Mouse (Mus musculus) CH12.LX (cell line): ENCODE results near the gene Lrrc46. TPM values are rescaled to one million over a fixed set of nuclear protein-coding genes. Genes with fewer than 3 reads are reported as not detected.

Experiments used
- DNase-seq: peaks from one replicate; pipeline ENCODE4 v3.0.0-alpha.2; 2013; ENCODE audit errors: extremely low read depth
- H3K27ac ChIP-seq: 2 replicates; pipeline ENCODE4 v1.5.1; 2012; ENCODE audit warnings: low read depth, mild to moderate bottlenecking, control low read depth, moderate library complexity; ENCODE audit not compliant: insufficient read depth
- H3K27me3 ChIP-seq: replicated peaks from 2 replicates; pipeline ENCODE3; 2012; ENCODE audit warnings: inconsistent platforms
- H3K36me3 ChIP-seq, 2 experiments: replicated peaks in 1 of 2; 2 replicates each; pipeline versions ENCODE3 to v1.6.1; 2012; ENCODE audit warnings: inconsistent platforms in 1 of 2, low read length in 1 of 2, mild to moderate bottlenecking in 1 of 2, mixed read lengths in 1 of 2, moderate library complexity in 1 of 2; ENCODE audit not compliant: control insufficient read depth in 1 of 2, insufficient read depth in 1 of 2
- H3K4me1 ChIP-seq, 2 experiments: 2 replicates each; pipeline ENCODE4 v1.6.1; 2012; ENCODE audit warnings: inconsistent platforms in 1 of 2, moderate library complexity in 1 of 2; ENCODE audit not compliant: insufficient read depth in 2 of 2, control insufficient read depth in 1 of 2
- H3K4me2 ChIP-seq: 2 replicates; pipeline ENCODE4 v1.6.1; 2012; ENCODE audit warnings: low read depth, mild to moderate bottlenecking, control low read depth; ENCODE audit not compliant: poor library complexity, insufficient read depth, severe bottlenecking
- H3K4me3 ChIP-seq, 3 experiments: fragments of 150-350 bp in 1 of 3; sonication (generic) in 1 of 3; replicated peaks in 1 of 3; 2 replicates each; pipeline versions ENCODE3 to v1.5.1; 2011 to 2012; ENCODE audit warnings: low read depth in 2 of 3, low read length in 2 of 3, mild to moderate bottlenecking in 2 of 3, moderate library complexity in 2 of 3, control low read depth in 1 of 3, improper control_type of control experiment in 1 of 3, inconsistent platforms in 1 of 3, mixed read lengths in 1 of 3; ENCODE audit not compliant: poor library complexity in 1 of 3
- H3K79me2 ChIP-seq: replicated peaks from 2 replicates; pipeline ENCODE4 v1.6.1; 2012; ENCODE audit warnings: mild to moderate bottlenecking, moderate library complexity; ENCODE audit not compliant: control insufficient read depth, poor library complexity, insufficient read depth, severe bottlenecking; ENCODE audit errors: extremely low read depth
- H3K9ac ChIP-seq: 2 replicates; pipeline ENCODE4 v1.6.1; 2012; ENCODE audit warnings: low read depth, mild to moderate bottlenecking, control low read depth, moderate library complexity; ENCODE audit not compliant: insufficient read depth
- H3K9me3 ChIP-seq: replicated peaks from 2 replicates; pipeline ENCODE3; 2012; ENCODE audit warnings: low read length, inconsistent platforms, mixed read lengths
- BHLHE40 ChIP-seq: IDR thresholded peaks from 2 replicates; pipeline ENCODE4 v1.6.1; 2011; ENCODE audit warnings: mild to moderate bottlenecking, low read depth, low read length, improper control_type of control experiment
- CHD1 ChIP-seq: IDR thresholded peaks from 2 replicates; pipeline ENCODE4 v1.6.1; 2012; ENCODE audit warnings: low read depth, low read length, improper control_type of control experiment, inconsistent platforms
- CTCF ChIP-seq, 2 experiments: IDR thresholded peaks in 1 of 2; conservative IDR thresholded peaks in 1 of 2; 2 replicates each; pipeline ENCODE4 v1.5.1; 2011 to 2012; ENCODE audit warnings: low read depth in 2 of 2, low read length in 2 of 2, improper control_type of control experiment in 1 of 2, inconsistent platforms in 1 of 2, mild to moderate bottlenecking in 1 of 2, moderate library complexity in 1 of 2
- E2F4 ChIP-seq: IDR thresholded peaks from 2 replicates; pipeline ENCODE4 v1.6.1; 2011; ENCODE audit warnings: low read depth, low read length, improper control_type of control experiment; ENCODE audit not compliant: insufficient replicate concordance
- ELF1 ChIP-seq: IDR thresholded peaks from 2 replicates; pipeline ENCODE4 v1.6.1; 2014; ENCODE audit warnings: low read depth, mild to moderate bottlenecking, inconsistent platforms, low read length, improper control_type of control experiment
- EP300 ChIP-seq: IDR thresholded peaks from 2 replicates; pipeline ENCODE4 v1.6.1; 2011; ENCODE audit warnings: low read length, improper control_type of control experiment
- ETS1 ChIP-seq: conservative IDR thresholded peaks from 2 replicates; pipeline ENCODE4 v1.6.1; 2012; ENCODE audit warnings: low read depth, mild to moderate bottlenecking, inconsistent platforms, low read length, improper control_type of control experiment, moderate library complexity
- GABPA ChIP-seq: IDR thresholded peaks from 2 replicates; pipeline ENCODE4 v1.6.1; 2012; ENCODE audit warnings: low read depth, low read length, improper control_type of control experiment, inconsistent platforms; ENCODE audit not compliant: insufficient replicate concordance
- HCFC1 ChIP-seq: IDR thresholded peaks from 2 replicates; pipeline ENCODE4 v1.6.1; 2012; ENCODE audit warnings: low read depth, mild to moderate bottlenecking, inconsistent platforms, low read length, improper control_type of control experiment
- IRF4 ChIP-seq: IDR thresholded peaks from 2 replicates; pipeline ENCODE4 v1.6.1; 2014; ENCODE audit warnings: low read depth, mild to moderate bottlenecking, inconsistent platforms, low read length, improper control_type of control experiment
- JUN ChIP-seq: IDR thresholded peaks from 2 replicates; pipeline ENCODE4 v1.6.1; 2011; ENCODE audit warnings: low read depth, mild to moderate bottlenecking, low read length, improper control_type of control experiment, moderate library complexity; ENCODE audit not compliant: insufficient read depth
- JUND ChIP-seq: conservative IDR thresholded peaks from 2 replicates; pipeline ENCODE4 v1.6.1; 2011; ENCODE audit warnings: low read depth, low read length, improper control_type of control experiment
- KAT2A ChIP-seq: IDR thresholded peaks from 2 replicates; pipeline ENCODE4 v1.6.1; 2012; ENCODE audit warnings: low read length, improper control_type of control experiment, inconsistent platforms; ENCODE audit not compliant: insufficient replicate concordance
- MAFK ChIP-seq: IDR thresholded peaks from 2 replicates; pipeline ENCODE4 v1.6.1; 2011; ENCODE audit warnings: low read length, improper control_type of control experiment; ENCODE audit not compliant: insufficient replicate concordance
- MAX ChIP-seq: IDR thresholded peaks from 2 replicates; pipeline ENCODE4 v1.6.1; 2011; ENCODE audit warnings: low read length, improper control_type of control experiment
- MAZ ChIP-seq: IDR thresholded peaks from 2 replicates; pipeline ENCODE4 v1.6.1; 2012; ENCODE audit warnings: low read depth, mild to moderate bottlenecking, inconsistent platforms, low read length, improper control_type of control experiment, moderate library complexity
- MEF2A ChIP-seq: IDR thresholded peaks from 2 replicates; pipeline ENCODE4 v1.6.1; 2014; ENCODE audit warnings: low read depth, mild to moderate bottlenecking, inconsistent platforms, low read length, improper control_type of control experiment, borderline replicate concordance
- MXI1 ChIP-seq: IDR thresholded peaks from 2 replicates; pipeline ENCODE4 v1.6.1; 2011; ENCODE audit warnings: mild to moderate bottlenecking, low read depth, low read length, improper control_type of control experiment
- MYC ChIP-seq: IDR thresholded peaks from 2 replicates; pipeline ENCODE4 v1.6.1; 2011; ENCODE audit warnings: low read depth, mild to moderate bottlenecking, improper control_type of control experiment, low read length
- NELFE ChIP-seq: IDR thresholded peaks from 2 replicates; pipeline ENCODE4 v1.6.1; 2011; ENCODE audit warnings: low read depth, low read length, improper control_type of control experiment
- NRF1 ChIP-seq: IDR thresholded peaks from 2 replicates; pipeline ENCODE4 v1.6.1; 2014; ENCODE audit warnings: low read depth, mild to moderate bottlenecking, inconsistent platforms, low read length, improper control_type of control experiment, moderate library complexity
- PAX5 ChIP-seq: IDR thresholded peaks from 2 replicates; pipeline ENCODE4 v1.6.1; 2012; ENCODE audit warnings: low read length, inconsistent platforms, mixed read lengths
- POLR2A ChIP-seq: IDR thresholded peaks from 2 replicates; pipeline ENCODE4 v1.6.1; 2011; ENCODE audit warnings: low read depth, mild to moderate bottlenecking, improper control_type of control experiment, low read length
- POLR2AphosphoS2 ChIP-seq: IDR thresholded peaks from 2 replicates; pipeline ENCODE4 v1.6.1; 2011; ENCODE audit warnings: low read depth, low read length, improper control_type of control experiment
- RAD21 ChIP-seq: IDR thresholded peaks from 2 replicates; pipeline ENCODE4 v1.6.1; 2011; ENCODE audit warnings: low read depth, mild to moderate bottlenecking, low read length, improper control_type of control experiment, moderate library complexity
- RCOR1 ChIP-seq: conservative IDR thresholded peaks from 2 replicates; pipeline ENCODE4 v1.6.1; 2012; ENCODE audit warnings: low read depth, mild to moderate bottlenecking, inconsistent platforms, low read length, improper control_type of control experiment
- SIN3A ChIP-seq: IDR thresholded peaks from 2 replicates; pipeline ENCODE4 v1.6.1; 2012; ENCODE audit warnings: low read length, improper control_type of control experiment, inconsistent platforms
- SMC3 ChIP-seq: IDR thresholded peaks from 2 replicates; pipeline ENCODE4 v1.6.1; 2011; ENCODE audit warnings: low read depth, low read length, improper control_type of control experiment
- TBP ChIP-seq: conservative IDR thresholded peaks from 2 replicates; pipeline ENCODE4 v1.6.1; 2011; ENCODE audit warnings: low read depth, low read length, improper control_type of control experiment
- TCF12 ChIP-seq: IDR thresholded peaks from 2 replicates; pipeline ENCODE4 v1.6.1; 2014; ENCODE audit warnings: low read depth, mild to moderate bottlenecking, inconsistent platforms, low read length, improper control_type of control experiment
- UBTF ChIP-seq: IDR thresholded peaks from 2 replicates; pipeline ENCODE4 v1.6.1; 2012; ENCODE audit warnings: low read depth, mild to moderate bottlenecking, inconsistent platforms, low read length, improper control_type of control experiment, moderate library complexity
- USF1 ChIP-seq: IDR thresholded peaks from 2 replicates; pipeline ENCODE4 v1.6.1; 2014; ENCODE audit warnings: low read depth, mild to moderate bottlenecking, inconsistent platforms, low read length, improper control_type of control experiment
- USF2 ChIP-seq: conservative IDR thresholded peaks from 2 replicates; pipeline ENCODE4 v1.6.1; 2011; ENCODE audit warnings: low read depth, low read length, improper control_type of control experiment
- ZC3H11A ChIP-seq: IDR thresholded peaks from 2 replicates; pipeline ENCODE4 v1.6.1; 2012; ENCODE audit warnings: low read depth, mild to moderate bottlenecking, inconsistent platforms, low read length, improper control_type of control experiment
- ZKSCAN1 ChIP-seq: IDR thresholded peaks from 2 replicates; pipeline ENCODE4 v1.6.1; 2012; ENCODE audit warnings: low read depth, inconsistent platforms, low read length, improper control_type of control experiment, borderline replicate concordance
- ZMIZ1 ChIP-seq: IDR thresholded peaks from 2 replicates; pipeline ENCODE4 v1.6.1; 2012; ENCODE audit warnings: low read depth, mild to moderate bottlenecking, inconsistent platforms, low read length, improper control_type of control experiment
- ZNF384 ChIP-seq: IDR thresholded peaks from 2 replicates; pipeline ENCODE4 v1.6.1; 2012; ENCODE audit warnings: low read depth, low read length, improper control_type of control experiment, inconsistent platforms
- dilution Hi-C: fragments of 300-500 bp; cut with MboI; formaldehyde crosslinking; loops from 2 replicates; pipeline ENCODE4 v1.14.3; 2020; ENCODE audit warnings: low sequenced_read_pairs; ENCODE audit not compliant: extremely low pct_unique_long_range_greater_than_20kb, extremely low pct_ligation_motif_present
- in situ Hi-C: fragments of 300-500 bp; cut with MboI; formaldehyde crosslinking; loops from 3 replicates; pipeline ENCODE4 v1.14.3; 2019; ENCODE audit warnings: low sequenced_read_pairs, low pct_ligation_motif_present, low pct_unique_long_range_greater_than_20kb, mixed read lengths
- polyA plus RNA-seq: library from polyadenylated mRNA; unstranded; fragments of >175 nt; gene quantifications from 2 replicates; pipeline ENCODE4 v1.2.1, GENCODE M21; 2012; ENCODE audit warnings: low read depth; ENCODE audit not compliant: insufficient read length
- total RNA-seq, 2 experiments: library from RNA; depleted of rRNA; stranded (reverse); fragments of 300-350 nt in 1 of 2; fragments of >200 nt in 1 of 2; gene quantifications; 2 replicates each; pipeline ENCODE4 v1.2.3; 2012 to 2014

Lrrc46 gene
- total and polyA plus RNA-seq, 3 experiments = 0.38 to 0.91 TPM; not detected in 1

GRCm38 (mm10) chr11:97021121-97021765 is 20.0 kb downstream of the Lrrc46 start:
- Histone ChIP-seq H3K36me3 (peaks cover 10 to 31% of the 10 kb centered on the region in 2 experiments), H3K4me1 (peaks cover 10 to 57% of the 10 kb centered on the region in 2 experiments), H3K4me2 (peak overlapping the region; percentile 70), H3K9me3 (no peaks in the 10 kb centered on the region), H3K27ac (peak overlapping the region; percentile 83), H3K79me2 (peaks cover 52% of the 10 kb centered on the region), H3K9ac (peak overlapping the region; percentile 65), H3K4me3 (peak overlapping the region; percentile 63 to 99 (median 64)), H3K27me3 (peaks cover 28% of the 10 kb centered on the region)
- no peak for DNase-seq
- in situ Hi-C loops (loop anchor here (5.0 kb wide), 2 partner anchors 34 to 104 kb away; partner anchors contain the start of gene Cdk5rap3), dilution Hi-C loops (no loop called here)
- TF ChIP-seq IRF4 (no peak), ETS1 (no peak), MAFK (no peak), JUND (no peak), UBTF (peak; percentile 32), ZMIZ1 (no peak; the same call in 1 of the 2 replicates), MEF2A (no peak; the same call in 1 of the 2 replicates), USF2 (no peak), NRF1 (no peak), POLR2A (no peak), USF1 (no peak), BHLHE40 (peak; percentile 55), POLR2AphosphoS2 (no peak), MAX (0 out of 2 replicates have a peak, but pooled peaks have one; percentile 35), MAZ (0 out of 2 replicates have a peak, but pooled peaks have one; percentile 47), TCF12 (no peak), CHD1 (no peak), RCOR1 (no peak), MYC (no peak), RAD21 (no peak), PAX5 (no peak), SMC3 (no peak), TBP (no peak), E2F4 (no peak), ELF1 (no peak), EP300 (no peak), GABPA (no peak), CTCF (conservative IDR thresholded peaks at IDR 0.05 in 1 of 2, IDR thresholded peaks at IDR 0.05 in 1 of 2; ENCODE audit: low read depth in 2 of 2, low read length in 2 of 2) (no peak), ZC3H11A (no peak), NELFE (no peak), MXI1 (peak; percentile 56; the same call in 1 of the 2 replicates), ZKSCAN1 (no peak), JUN (no peak), HCFC1 (no peak), KAT2A (no peak), SIN3A (peak; percentile 20; the same call in 1 of the 2 replicates), ZNF384 (no peak)
